Mouse (Mus musculus) embryonic facial prominence, embryonic 12.5 days (tissue): Measurements from ENCODE around the gene Rtl8c. TPM values are rescaled to one million over a fixed set of nuclear protein-coding genes. Genes with fewer than 3 reads are reported as not detected.
A peak's percentile ranks its signal among the peaks of the same experiment; 100 is the strongest.
"Not testable (repeated sequence)": the region's sequence is repeated elsewhere in the genome, so short reads cannot be mapped to it uniquely, and the experiment has no call there.

Source experiments
- ATAC-seq: fragments of 200-750 bp; cut with Nextera tagmentation; 2 replicates; pipeline ENCODE4 v1.8.0; 2017; ENCODE audit not compliant: insufficient number of reproducible peaks, insufficient read depth, low FRiP score, low TSS enrichment
- H3K27ac ChIP-seq: fragments of 300-500 bp; sonication (generic); 2 replicates; pipeline ENCODE4 v1.5.1; 2016; ENCODE audit warnings: mild to moderate bottlenecking
- H3K27me3 ChIP-seq: fragments of 300-500 bp; sonication (generic); 2 replicates; pipeline ENCODE4 v1.6.1; 2016; ENCODE audit warnings: mild to moderate bottlenecking, moderate library complexity
- H3K36me3 ChIP-seq: fragments of 300-500 bp; sonication (generic); 2 replicates; pipeline ENCODE4 v1.6.1; 2016; ENCODE audit warnings: mild to moderate bottlenecking
- H3K4me1 ChIP-seq: fragments of 300-500 bp; sonication (generic); 2 replicates; pipeline ENCODE4 v1.6.1; 2016
- H3K4me2 ChIP-seq: fragments of 300-500 bp; sonication (generic); replicated peaks from 2 replicates; pipeline ENCODE4 v1.6.1; 2016; ENCODE audit warnings: mild to moderate bottlenecking, moderate library complexity
- H3K4me3 ChIP-seq: fragments of 300-500 bp; sonication (generic); 2 replicates; pipeline ENCODE4 v1.5.1; 2016; ENCODE audit warnings: mild to moderate bottlenecking
- H3K9ac ChIP-seq: fragments of 300-500 bp; sonication (generic); 2 replicates; pipeline ENCODE4 v1.6.1; 2016; ENCODE audit warnings: mild to moderate bottlenecking, moderate library complexity
- H3K9me3 ChIP-seq: fragments of 300-500 bp; sonication (generic); 2 replicates; pipeline ENCODE4 v1.6.1; 2016; ENCODE audit warnings: mild to moderate bottlenecking, moderate library complexity
- WGBS: fragments of 180-500 bp; shearing (Covaris S2); methylation state at CpG from one replicate; pipeline ENCODE4 v1.1.7; 2016; 5-methylcytosine and 5-hydroxymethylcytosine counted together
- polyA plus RNA-seq: library from polyadenylated mRNA; unstranded; fragments of >200 nt; fragmentation: Nextera tagmentation; extraction: Ambion mirVana; gene quantifications from 2 replicates; pipeline ENCODE4 v1.2.1, GENCODE M21; 2016

Rtl8c gene
- polyA plus RNA-seq, result 31.6 and 35.2 TPM in 2 replicates

DNA sequence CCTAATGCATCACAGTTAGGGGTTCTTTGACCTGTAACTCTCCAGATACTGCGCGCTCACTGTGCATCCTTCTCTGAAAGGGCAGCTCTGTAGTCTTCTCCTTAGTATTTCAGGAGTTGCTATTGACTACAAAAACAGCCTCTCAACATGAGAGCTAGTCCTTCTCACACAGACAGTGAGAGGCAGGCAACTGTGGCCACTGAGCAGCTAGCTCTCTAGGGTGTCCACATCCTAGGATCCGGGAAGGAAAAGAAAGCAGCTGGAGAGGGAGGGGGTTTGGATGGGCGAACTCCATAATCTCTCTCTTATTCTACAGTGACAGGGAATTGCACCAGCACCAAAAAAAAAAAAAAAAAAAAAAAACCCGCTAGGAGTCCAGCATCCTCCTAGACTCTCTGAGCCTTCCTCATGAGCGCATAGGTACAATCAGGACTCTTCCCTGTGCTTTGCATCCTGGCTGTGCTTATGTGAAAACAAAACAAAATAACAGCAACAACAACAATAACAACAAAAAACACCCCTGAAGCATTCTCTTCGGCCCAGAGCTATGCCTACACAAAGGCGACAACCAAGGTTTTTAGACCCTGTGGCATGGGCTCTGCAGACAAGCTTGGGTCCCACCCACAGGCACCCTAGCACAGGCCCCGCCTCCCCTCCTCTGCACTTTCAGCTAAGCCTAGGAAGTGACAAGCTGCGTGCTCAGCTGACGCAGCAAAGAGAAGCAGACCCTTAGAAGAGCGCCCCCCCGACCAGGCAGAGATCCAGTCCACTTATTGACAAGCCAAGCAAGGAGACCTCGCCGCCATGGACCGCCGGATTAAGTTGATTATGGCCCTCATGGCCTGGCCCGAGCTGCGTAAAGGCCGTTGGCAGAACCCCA lies at the start of gene Rtl8c:
TSS of gene Rtl8c (plus strand) at position 791 of the 880 bp plus-strand sequence.
- peak; percentile 90 for ATAC-seq
- Histone ChIP-seq H3K9me3 (no peaks in the 10 kb centered on the region), H3K4me2 (peak within 1 kb of the TSS; percentile 50), H3K4me3 (peak within 1 kb of the TSS; percentile 40), H3K36me3 (no peaks in the 10 kb centered on the region), H3K27ac (no peak within 1 kb of the TSS), H3K4me1 (no peaks in the 10 kb centered on the region), H3K27me3 (no peaks in the 10 kb centered on the region), H3K9ac (peak within 1 kb of the TSS; percentile 36)
- WGBS, result 25% methylated on average over 19 of the region's 20 CpGs

DNA sequence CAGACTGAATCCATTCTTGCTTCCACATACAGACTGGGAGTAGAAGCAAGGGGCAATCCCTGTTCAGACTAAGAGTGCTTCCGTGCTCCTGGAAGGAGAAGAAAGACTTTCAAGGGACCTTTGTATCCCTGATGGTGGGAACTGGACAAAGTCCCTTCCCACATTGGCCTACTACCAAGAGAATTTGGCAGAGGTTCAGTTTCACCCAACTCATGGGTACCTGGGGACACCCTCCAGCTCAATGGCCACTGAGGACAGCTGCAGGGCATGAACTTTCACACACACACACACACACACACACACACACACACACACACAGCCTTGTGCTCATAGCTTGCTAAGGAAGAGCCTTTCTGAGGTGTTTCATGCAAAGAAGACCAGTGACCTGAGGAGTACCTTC lies 28.5 kb upstream of the Rtl8c start:
- H3K27ac ChIP-seq, result no peak overlapping the region
- H3K9me3 ChIP-seq, result no peaks in the 10 kb centered on the region
- no peaks in the 10 kb centered on the region for H3K36me3 ChIP-seq
- H3K4me1 ChIP-seq, result no peaks in the 10 kb centered on the region
- H3K4me3 ChIP-seq, result no peak overlapping the region
- no peak for ATAC-seq
- 58% methylated on average over 1 of the region's 1 CpGs for WGBS
- H3K4me2 ChIP-seq, result no peak overlapping the region
- H3K27me3 ChIP-seq, result no peaks in the 10 kb centered on the region
- no peak overlapping the region for H3K9ac ChIP-seq

DNA sequence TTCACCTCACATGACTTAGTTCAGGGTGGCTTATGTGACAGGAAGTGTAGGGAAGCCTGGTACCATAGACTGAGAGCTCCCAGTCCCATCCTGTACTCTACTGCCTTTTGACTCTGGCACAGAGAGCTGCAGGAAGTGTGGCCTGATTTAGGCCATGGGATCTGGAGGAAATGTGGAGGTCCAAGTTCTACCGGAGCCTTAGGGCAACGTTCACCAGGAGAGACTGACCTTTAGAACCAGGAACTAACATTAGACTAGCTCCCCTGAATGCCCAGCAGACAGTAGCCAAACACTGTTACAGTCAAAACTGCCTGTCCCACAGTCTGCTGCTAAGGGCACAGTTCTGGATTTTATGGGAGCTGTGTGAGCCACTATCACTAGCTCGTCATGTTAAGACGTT lies 26.4 kb upstream of the Rtl8c start:
- H3K4me2 ChIP-seq, ATAC-seq, H3K27me3 ChIP-seq, H3K27ac ChIP-seq, H3K4me1 ChIP-seq, H3K9ac ChIP-seq, H3K9me3 ChIP-seq, H3K36me3 ChIP-seq, H3K4me3 ChIP-seq: not testable (repeated sequence)
- WGBS, result 68% methylated on average over 2 of the region's 4 CpGs

DNA sequence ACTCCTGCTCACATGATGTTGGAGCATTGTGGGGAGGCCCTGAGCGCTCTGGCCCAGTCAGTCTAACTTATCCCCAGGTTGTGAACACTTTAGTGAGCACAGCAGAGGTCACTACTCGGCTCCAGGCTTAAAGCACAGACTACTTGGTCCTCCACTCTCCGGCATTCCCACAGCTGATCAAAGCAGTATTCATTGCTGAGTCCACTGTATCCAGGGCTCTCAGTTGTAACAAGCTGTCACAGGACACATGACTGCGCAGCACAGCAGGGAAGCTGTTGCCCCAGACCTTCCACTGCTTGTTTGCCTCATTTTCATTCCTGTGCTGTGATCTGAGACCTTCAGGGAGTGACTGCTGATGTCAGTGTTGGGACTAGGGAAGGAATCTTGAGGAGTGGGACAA lies 24.4 kb upstream of the Rtl8c start:
- not testable (repeated sequence) for ATAC-seq, H3K4me1 ChIP-seq, H3K9ac ChIP-seq, H3K27ac ChIP-seq, H3K4me3 ChIP-seq, H3K27me3 ChIP-seq, H3K4me2 ChIP-seq, H3K36me3 ChIP-seq, H3K9me3 ChIP-seq
- WGBS, result 70% methylated on average over 3 of the region's 4 CpGs

DNA sequence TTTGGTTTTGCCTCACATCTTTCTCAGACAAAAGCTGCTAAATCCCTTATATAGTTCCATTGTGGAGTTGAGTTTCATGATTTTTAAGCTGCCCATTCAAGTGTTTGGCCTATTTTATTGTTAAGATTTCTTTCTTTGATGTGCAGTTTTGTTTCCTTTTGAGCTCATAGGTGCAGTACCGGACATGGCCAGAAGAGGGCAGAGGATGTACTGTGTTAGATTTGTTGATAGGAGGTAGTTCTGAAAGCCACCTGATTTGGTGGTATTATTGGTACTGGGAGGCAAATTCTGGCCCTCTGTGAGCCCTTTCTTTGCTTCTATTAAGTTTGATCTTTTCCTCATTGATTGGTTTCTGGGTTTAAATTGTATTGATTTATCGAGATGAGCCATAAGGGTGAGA lies 7.8 kb upstream of the Rtl8c start:
- not testable (repeated sequence) for H3K36me3 ChIP-seq, H3K9ac ChIP-seq, H3K4me1 ChIP-seq, H3K4me2 ChIP-seq, H3K27me3 ChIP-seq, ATAC-seq, H3K4me3 ChIP-seq, H3K9me3 ChIP-seq, H3K27ac ChIP-seq
- 47% methylated on average over 2 of the region's 2 CpGs for WGBS

DNA sequence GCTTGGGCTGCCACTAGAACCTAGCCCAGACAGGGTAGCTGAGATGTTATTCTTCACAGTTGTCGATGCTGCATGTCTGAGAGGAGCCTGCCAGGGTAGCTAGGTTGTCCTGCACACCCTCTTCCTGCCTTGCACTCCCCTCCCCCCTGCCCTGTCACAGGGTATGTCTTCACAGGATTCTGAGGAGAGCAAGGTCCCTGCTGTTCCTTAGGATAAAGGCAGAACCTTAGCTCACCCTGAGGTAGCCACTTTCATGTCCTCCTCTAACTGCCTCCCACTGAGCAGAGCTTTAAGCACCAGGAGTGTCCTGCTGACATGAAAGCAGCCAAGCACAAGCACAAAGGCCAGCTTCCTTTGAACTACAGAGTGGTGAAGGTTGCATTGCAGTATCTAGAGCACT lies 1.7 kb upstream of the Rtl8c start:
- not testable (repeated sequence) for H3K36me3 ChIP-seq, ATAC-seq, H3K4me1 ChIP-seq, H3K4me3 ChIP-seq, H3K9me3 ChIP-seq, H3K9ac ChIP-seq, H3K27me3 ChIP-seq, H3K27ac ChIP-seq, H3K4me2 ChIP-seq
- WGBS, result 36% methylated on average over 1 of the region's 1 CpGs

DNA sequence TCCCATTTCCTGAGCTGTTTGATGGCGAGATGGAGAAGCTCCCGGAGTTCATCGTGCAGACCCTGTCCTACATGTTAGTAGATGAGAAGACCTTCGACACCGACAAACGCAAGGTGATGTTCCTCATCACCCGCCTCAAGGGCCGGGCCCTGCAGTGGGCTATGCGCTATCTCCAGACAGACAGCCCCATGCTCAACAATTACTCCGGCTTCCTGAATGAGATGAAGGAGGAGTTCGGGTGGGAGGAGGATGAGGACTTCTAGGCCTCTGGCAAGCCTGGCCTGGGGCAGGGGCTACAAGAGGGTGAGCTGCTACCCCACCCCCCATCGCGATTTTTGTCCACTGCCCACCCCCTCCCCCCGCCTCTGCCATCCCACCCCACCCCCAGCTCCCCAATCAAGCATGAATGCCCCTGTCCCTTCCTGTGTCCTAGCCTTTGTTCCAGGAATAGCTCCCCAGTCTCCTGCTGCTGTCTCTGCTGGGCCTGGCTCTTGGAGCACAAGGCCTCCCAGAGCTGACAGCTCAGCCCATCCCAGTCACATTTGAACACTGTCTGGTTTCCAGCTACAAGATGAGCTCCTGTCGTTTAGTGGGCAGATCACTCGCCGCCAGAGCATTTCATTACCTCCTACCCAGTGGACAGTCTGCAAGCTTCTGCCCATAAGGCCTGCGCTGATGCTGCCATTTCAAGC lies 436 bp downstream of the Rtl8c start:
- WGBS, result 24% methylated on average over 17 of the region's 18 CpGs
- 0 out of 2 replicates have a peak, but pooled peaks have one; percentile 57 for ATAC-seq
- Histone ChIP-seq H3K27ac (no peak overlapping the region), H3K27me3 (no peaks in the 10 kb centered on the region), H3K4me2 (peak overlapping the region; percentile 50), H3K9me3 (no peaks in the 10 kb centered on the region), H3K4me1 (no peaks in the 10 kb centered on the region), H3K9ac (peak overlapping the region; percentile 36), H3K4me3 (peak overlapping the region; percentile 40), H3K36me3 (no peaks in the 10 kb centered on the region)

DNA sequence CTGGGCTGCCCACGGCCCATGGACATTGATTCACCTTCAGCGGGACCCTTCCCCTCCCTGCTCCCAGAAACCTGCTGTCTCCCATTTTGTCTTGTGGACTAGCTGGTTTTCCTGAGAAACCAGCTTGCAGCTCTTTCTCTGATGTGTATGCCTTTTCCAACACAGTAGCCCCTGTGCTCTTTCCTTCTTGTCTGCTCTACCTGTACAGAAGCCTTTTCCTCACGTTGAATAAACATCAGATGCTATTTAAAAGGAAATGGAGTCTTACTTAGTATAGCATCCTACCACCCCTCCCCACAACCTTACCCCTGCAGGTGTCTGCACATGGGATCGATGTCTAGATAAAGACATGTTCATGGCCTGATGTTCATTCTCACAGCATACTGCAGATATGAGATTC lies 1.0 kb downstream of the Rtl8c start, which contains the start of gene Gm14597:
TSS of gene Gm14597 (minus strand) at position 101 of the 400 bp plus-strand sequence.
- ATAC-seq, H3K4me1 ChIP-seq, H3K27me3 ChIP-seq, H3K27ac ChIP-seq, H3K36me3 ChIP-seq, H3K9me3 ChIP-seq: not testable (repeated sequence)
- peak within 1 kb of the TSS; percentile 36 for H3K9ac ChIP-seq
- H3K4me2 ChIP-seq, result peak within 1 kb of the TSS; percentile 50
- peak within 1 kb of the TSS; percentile 40 for H3K4me3 ChIP-seq
- WGBS, result 64% methylated on average over 3 of the region's 4 CpGs

DNA sequence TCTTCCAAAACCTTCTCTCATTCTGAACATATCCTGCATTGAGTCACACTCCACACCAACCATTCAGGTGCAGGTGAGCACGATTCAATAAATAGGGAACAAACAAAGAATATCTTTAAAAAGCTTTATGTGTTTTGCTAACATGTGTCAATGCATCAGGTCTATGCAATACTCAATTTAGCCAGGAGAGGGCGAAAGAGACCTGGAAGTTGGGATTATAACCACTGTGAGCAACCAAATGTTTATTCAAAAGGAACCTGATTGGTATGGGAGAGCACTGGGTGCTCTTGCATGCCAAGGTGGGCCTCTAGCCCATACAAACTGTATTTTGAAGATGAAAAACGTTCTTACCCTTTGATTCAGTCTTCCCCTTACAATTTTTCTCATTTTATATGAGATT lies 2.7 kb downstream of the Rtl8c start:
- Histone ChIP-seq H3K9me3 (no peaks in the 10 kb centered on the region), H3K27me3 (no peaks in the 10 kb centered on the region), H3K4me3 (no peak overlapping the region), H3K4me2 (no peak overlapping the region), H3K27ac (no peak overlapping the region), H3K9ac (no peak overlapping the region), H3K4me1 (no peaks in the 10 kb centered on the region), H3K36me3 (no peaks in the 10 kb centered on the region)
- 0% methylated on average over 3 of the region's 3 CpGs for WGBS
- ATAC-seq, result no peak

DNA sequence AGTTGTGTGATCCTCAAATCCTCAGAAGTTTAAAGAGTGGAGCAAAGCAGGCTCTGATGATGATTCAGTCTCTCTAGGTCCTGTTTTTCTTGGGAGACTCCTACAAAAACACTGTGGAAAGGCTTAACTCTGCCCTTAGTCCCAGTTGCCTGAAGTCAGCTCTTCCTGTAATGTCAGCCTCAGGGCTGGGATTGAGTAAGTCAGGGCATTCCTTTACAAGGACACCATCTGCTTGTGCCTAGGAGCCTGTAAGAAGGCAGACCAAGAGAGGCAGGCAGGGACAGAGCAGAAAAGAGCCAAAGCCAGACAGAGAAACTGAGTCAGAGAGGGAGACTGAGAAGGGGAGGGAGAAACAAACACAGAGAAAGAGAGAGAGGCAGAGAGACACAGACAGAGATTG lies 3.6 kb downstream of the Rtl8c start:
- not testable (repeated sequence) for H3K27me3 ChIP-seq, H3K9me3 ChIP-seq, H3K9ac ChIP-seq, H3K4me3 ChIP-seq, H3K4me1 ChIP-seq, H3K36me3 ChIP-seq, H3K4me2 ChIP-seq, ATAC-seq, H3K27ac ChIP-seq

DNA sequence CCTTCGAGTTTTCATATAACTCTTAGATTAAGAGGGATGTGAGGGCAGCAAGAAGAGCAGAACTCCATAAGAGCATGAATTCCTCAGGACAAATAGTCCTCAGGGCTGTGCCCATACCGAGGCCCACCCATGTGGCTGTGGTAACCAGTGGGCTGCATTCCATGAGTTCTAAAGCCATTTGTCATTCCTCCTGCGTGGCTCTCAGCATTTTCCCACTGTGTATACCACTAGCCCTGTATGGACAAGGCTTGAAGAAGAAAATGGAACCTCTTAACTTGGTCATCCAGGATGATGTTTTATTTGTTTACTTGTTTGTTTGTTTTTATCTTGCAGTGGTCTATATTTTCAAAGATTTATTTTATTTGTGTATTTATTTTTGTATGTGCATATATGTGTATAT lies 30.3 kb downstream of the Rtl8c start:
- not testable (repeated sequence) for H3K4me3 ChIP-seq, H3K27ac ChIP-seq, H3K4me2 ChIP-seq, H3K4me1 ChIP-seq, ATAC-seq, H3K36me3 ChIP-seq, H3K27me3 ChIP-seq, H3K9ac ChIP-seq, H3K9me3 ChIP-seq
- 67% methylated on average over 3 of the region's 3 CpGs for WGBS

DNA sequence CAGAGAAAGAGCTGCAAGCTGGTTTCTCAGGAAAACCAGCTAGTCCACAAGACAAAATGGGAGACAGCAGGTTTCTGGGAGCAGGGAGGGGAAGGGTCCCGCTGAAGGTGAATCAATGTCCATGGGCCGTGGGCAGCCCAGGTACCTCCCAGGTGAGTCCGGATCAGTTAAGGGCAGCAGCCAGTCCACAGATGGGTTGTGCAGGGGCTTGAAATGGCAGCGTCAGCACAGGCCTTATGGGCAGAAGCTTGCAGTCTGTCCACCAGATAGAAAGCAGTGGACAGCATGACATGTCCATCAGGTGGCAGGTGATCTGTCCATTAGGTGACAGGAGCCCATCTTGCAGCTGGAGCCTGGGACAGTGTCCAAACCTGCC lies 34.8 kb downstream of the Rtl8c start:
- not testable (repeated sequence) for H3K4me1 ChIP-seq, H3K4me3 ChIP-seq, H3K36me3 ChIP-seq, H3K9ac ChIP-seq, H3K27ac ChIP-seq, H3K9me3 ChIP-seq, H3K27me3 ChIP-seq, ATAC-seq
- peak overlapping the region; percentile 36 for H3K4me2 ChIP-seq
- 65% methylated on average over 3 of the region's 4 CpGs for WGBS
